Mouse (Mus musculus): ENCODE results near the gene Zdhhc15. TPM values are rescaled to one million over a fixed set of nuclear protein-coding genes. Genes with fewer than 3 reads are reported as not detected.

The Zdhhc15 gene
- polyA plus RNA-seq, 1 experiment from 2014 or later: 3.5 TPM

DNA sequence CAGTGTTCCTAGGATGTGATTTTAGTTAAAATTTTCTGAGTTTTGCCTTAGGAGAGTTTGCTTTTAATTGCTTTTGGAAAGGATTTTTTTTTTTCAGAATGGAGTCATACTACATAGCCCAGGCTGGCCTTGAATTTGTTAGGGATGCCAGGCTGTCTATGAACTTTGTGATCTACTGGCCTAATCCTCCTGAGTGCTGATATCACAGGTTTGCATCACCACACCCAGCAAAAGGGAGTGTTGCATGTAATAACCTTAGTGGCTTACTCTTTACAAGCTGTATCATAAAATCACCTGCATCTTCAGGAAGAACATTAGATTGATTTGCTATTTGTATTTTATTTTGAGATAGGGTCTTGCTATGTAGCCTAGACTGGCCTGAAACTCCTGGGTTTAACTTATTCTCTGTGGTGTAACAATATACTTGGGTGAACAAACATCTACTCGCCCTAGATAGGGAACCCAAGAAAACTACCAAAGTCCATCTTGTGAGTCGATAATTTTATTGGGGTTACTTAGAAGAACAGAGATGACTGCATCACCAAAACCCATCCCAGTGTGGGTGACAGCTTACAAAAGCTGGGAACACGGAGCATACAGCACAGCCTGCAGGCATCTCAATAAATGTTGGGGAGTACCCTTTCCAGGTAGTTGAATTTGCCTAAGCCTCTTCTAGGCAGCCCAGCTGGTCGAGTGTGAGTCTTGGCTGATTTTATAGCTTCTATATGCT lies 181.1 kb downstream of the Zdhhc15 start:
- no peaks in the 10 kb centered on the region for H3K4me1 ChIP-seq (ENCODE audit: insufficient read depth, low read depth, low read length)
- no peak overlapping the region for H3K4me3 ChIP-seq (ENCODE audit: low read depth, low read length)
- DNase-seq (ENCODE audit: low spot score) (no peak), ATAC-seq (no peak)
- H3K27ac ChIP-seq (ENCODE audit: low read length): no peak overlapping the region
- H3K9me3 ChIP-seq (ENCODE audit: low read length): no peaks in the 10 kb centered on the region
- no peak overlapping the region for H3K9ac ChIP-seq (replicated peaks; ENCODE audit: low read depth)
- TF ChIP-seq CTCF (IDR thresholded peaks at IDR 0.05): no peak
- no peak for TF ChIP-seq EP300 (IDR thresholded peaks at IDR 0.05)
- WGBS: 49% methylated on average over 4 of the region's 4 CpGs
- H3K36me3 ChIP-seq (ENCODE audit: insufficient read depth, low read length): no peaks in the 10 kb centered on the region
- no peaks in the 10 kb centered on the region for H3K27me3 ChIP-seq (replicated peaks; ENCODE audit: insufficient read depth, low read length)
- H3K4me2 ChIP-seq (replicated peaks; ENCODE audit: low read depth, low read length): no peak overlapping the region

DNA sequence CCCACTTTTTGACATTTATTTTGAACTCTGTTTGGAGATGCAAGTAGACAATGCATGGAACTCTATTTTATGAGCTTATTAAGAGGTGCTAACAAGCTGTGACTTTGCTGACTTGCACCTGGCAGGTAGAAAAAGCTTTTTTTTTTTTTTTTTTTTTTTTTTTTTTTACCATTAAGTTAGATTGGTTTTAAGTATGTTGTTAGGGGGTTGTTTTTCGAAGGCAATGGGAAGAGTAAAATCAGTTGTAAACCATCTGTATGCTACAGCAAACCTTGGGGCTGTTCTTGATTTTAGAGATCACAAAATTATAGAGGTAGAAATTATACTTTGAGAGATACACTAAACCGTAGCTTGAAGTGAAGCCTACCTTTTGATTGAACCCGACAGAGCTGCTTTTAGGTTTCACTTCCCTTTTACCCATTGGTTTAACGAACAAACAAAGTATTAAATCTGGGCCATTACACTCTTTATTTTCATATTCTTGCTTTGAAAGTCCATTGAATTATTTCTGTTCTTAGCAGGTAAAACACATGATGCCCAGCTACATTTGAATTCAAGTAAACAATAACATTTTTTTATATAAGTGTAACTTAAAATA lies 181.9 kb downstream of the Zdhhc15 start:
- WGBS: 79% methylated on average over 4 of the region's 4 CpGs
- H3K9ac ChIP-seq (replicated peaks; ENCODE audit: low read depth): no peak overlapping the region
- no peaks in the 10 kb centered on the region for H3K9me3 ChIP-seq (ENCODE audit: low read length)
- DNase-seq (ENCODE audit: low spot score): no peak
- no peaks in the 10 kb centered on the region for H3K27me3 ChIP-seq (replicated peaks; ENCODE audit: insufficient read depth, low read length)
- TF ChIP-seq EP300 (IDR thresholded peaks at IDR 0.05) (no peak), CTCF (IDR thresholded peaks at IDR 0.05) (no peak)
- H3K4me1 ChIP-seq (ENCODE audit: insufficient read depth, low read depth, low read length): no peaks in the 10 kb centered on the region
- no peak for ATAC-seq
- H3K36me3 ChIP-seq (ENCODE audit: insufficient read depth, low read length): no peaks in the 10 kb centered on the region
- H3K27ac ChIP-seq (ENCODE audit: low read length): no peak overlapping the region
- H3K4me2 ChIP-seq (replicated peaks; ENCODE audit: low read depth, low read length): no peak overlapping the region
- H3K4me3 ChIP-seq (ENCODE audit: low read depth, low read length): no peak overlapping the region

DNA sequence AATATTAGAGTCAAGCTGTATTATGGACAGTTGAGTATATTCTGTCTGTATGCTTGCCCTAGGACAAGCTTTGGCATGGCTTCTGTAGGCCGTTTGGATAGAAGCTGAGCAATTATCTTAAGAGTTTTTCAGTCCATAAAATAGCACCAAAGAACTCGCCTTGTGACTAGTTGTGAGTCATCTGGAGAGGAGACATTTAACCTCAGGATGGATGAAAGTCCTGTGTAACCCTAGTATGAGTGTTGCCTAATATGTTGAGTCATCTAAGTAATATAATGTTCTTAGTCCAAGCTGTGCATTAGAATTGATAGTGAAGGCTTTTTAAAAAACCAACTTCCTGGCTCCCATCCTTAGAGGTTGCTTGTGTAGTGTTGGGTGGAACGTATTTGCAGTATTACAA lies 182.8 kb downstream of the Zdhhc15 start:
- Histone ChIP-seq H3K4me3 (ENCODE audit: low read depth, low read length) (no peak overlapping the region), H3K27me3 (replicated peaks; ENCODE audit: insufficient read depth, low read length) (no peaks in the 10 kb centered on the region), H3K36me3 (ENCODE audit: insufficient read depth, low read length) (no peaks in the 10 kb centered on the region), H3K4me1 (ENCODE audit: insufficient read depth, low read depth, low read length) (no peaks in the 10 kb centered on the region), H3K9ac (replicated peaks; ENCODE audit: low read depth) (no peak overlapping the region), H3K27ac (ENCODE audit: low read length) (no peak overlapping the region), H3K4me2 (replicated peaks; ENCODE audit: low read depth, low read length) (no peak overlapping the region), H3K9me3 (ENCODE audit: low read length) (no peaks in the 10 kb centered on the region)
- TF ChIP-seq EP300 (IDR thresholded peaks at IDR 0.05) (no peak), CTCF (IDR thresholded peaks at IDR 0.05) (no peak)
- 52% methylated on average over 3 of the region's 3 CpGs for WGBS
- DNase-seq (ENCODE audit: low spot score): no peak
- ATAC-seq: no peak

Other genes starting within 250 kb of the Zdhhc15 start
- 0.53 and 0.80 TPM in 2 replicates for gene Uprt, start 188.2 kb downstream of the Zdhhc15 start, polyA plus RNA-seq (2015; fragmentation: Nextera tagmentation; extraction: Ambion mirVana)
- 0.70 and 0.73 TPM in 2 replicates for gene Magee2, start 186.2 kb upstream of the Zdhhc15 start, polyA plus RNA-seq (2015; fragmentation: Nextera tagmentation; extraction: Ambion mirVana)